Mouse (Mus musculus): ENCODE data around the gene Zfr2. TPM values are rescaled to one million over a fixed set of nuclear protein-coding genes. Genes with fewer than 3 reads are reported as not detected.
A peak's percentile ranks its signal among the peaks of the same experiment; 100 is the strongest.

Zfr2 gene
- total RNA-seq, 2 experiments from 2014 or later: 3.8 TPM

- intact Hi-C loops (cut with DNase I): no loop called here
- DNase-seq: no peak
Observed at GRCm38 (mm10) chr10:81284719-81285118, 51.8 kb downstream of the Zfr2 start.

DNA sequence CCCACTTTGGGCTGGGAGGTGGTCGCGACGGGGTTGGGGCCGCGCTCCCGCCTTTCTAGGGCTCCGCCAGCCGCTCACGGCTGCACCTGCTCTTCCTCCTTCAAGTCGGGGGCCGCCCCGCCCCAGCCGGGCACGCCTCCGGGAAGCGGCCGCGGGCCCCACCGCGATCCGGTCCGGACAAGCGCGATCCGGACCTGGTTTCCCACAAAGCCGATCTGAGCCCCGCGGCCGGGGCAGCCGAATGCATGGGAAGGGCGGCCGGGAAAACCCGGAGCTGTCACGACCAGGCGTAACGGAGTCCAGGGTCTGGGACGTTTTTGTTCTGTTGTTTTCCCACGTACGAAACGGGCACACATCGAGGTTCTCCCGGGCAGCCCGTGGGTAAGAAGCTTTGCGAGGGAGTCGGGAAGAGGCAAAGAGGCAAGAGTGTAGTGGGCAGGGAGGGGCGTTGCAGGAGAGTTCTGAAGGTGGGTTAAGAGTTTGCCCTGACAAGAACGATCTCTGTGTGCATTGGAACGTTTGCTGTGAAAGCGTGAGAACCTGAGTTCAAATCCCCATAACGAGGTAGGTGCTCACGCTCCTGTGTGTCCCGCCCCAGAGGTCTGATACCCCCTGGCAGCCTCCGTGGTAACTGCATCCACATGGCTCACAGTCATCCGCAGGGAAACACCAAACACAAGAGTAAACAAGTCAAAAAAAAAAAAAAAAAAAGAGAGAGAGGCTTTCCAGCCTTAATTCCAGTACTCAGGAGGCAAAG, 52.9 kb downstream of the Zfr2 start:
- peak; percentile 94 to 95 for DNase-seq
- intact Hi-C loops (cut with DNase I): no loop called here

DNA sequence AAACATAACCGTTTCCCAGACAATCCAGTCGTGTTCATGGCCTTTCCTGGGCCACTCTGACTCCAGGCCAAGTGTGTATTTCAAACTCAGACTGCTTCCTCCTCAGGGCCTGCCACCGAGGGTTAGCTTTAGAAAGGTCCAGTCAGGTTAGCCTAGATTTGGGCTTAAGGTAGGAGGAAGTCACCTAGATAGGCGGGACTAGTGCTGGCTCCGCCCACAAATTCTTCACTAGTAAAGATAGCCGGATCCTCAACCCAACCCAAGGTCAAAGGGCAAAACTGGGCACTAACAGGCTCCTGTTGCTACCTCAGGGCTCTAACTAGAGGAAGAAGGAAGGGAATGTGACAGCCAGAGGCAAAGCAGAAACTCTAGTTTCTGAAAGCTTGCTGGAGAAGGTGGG, 53.6 kb downstream of the Zfr2 start:
- intact Hi-C loops (cut with DNase I): no loop called here
- no peak for DNase-seq

- intact Hi-C loops (cut with DNase I): loop anchor here (2.0 kb wide), 3 partner anchors 29 to 163 kb away; no protein-coding TSS in a partner anchor
- peak; percentile 56 to 80 for DNase-seq
Observed at GRCm38 (mm10) chr10:81287513-81288157, 54.7 kb downstream of the Zfr2 start.

GRCm38 (mm10) chr10:81288601-81289000, 55.6 kb downstream of the Zfr2 start:
- intact Hi-C loops (cut with DNase I): loop anchor here (2.0 kb wide), 3 partner anchors 28 to 162 kb away; no protein-coding TSS in a partner anchor

DNA sequence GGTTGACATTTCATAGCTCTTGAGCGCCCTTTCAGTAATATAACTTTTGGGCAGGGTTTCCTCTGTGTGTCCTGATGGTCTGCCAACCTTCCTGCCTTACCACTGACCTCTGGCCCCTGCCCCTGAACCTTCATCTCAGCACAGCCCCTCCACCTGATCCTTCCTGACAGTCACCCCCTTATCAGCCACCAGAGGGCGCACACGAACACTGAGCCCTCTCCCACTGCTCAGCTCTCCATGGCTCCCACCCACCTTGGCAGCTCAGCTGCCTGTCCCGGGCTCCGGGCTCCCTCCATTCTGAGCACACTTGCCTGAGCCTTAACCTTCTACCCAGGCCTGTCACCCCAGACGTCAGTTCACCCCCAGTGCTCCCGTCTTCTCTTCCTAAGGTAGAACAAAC, 56.3 kb downstream of the Zfr2 start:
- peak; percentile 74 to 80 for DNase-seq
- intact Hi-C loops (cut with DNase I): loop anchor here (1.0 to 2.0 kb wide), 4 partner anchors 16 to 162 kb away; no protein-coding TSS in a partner anchor

More at GRCm38 (mm10) chr10:81288601-81289000, 55.6 kb downstream of the Zfr2 start:
- peak in 1 of 2 experiments; percentile 63 for DNase-seq

- DNase-seq: no peak
- intact Hi-C loops (cut with DNase I): loop anchor here (1.0 to 2.0 kb wide), 4 partner anchors 15 to 161 kb away; no protein-coding TSS in a partner anchor
Observed at GRCm38 (mm10) chr10:81289811-81290210, 56.9 kb downstream of the Zfr2 start.

DNA sequence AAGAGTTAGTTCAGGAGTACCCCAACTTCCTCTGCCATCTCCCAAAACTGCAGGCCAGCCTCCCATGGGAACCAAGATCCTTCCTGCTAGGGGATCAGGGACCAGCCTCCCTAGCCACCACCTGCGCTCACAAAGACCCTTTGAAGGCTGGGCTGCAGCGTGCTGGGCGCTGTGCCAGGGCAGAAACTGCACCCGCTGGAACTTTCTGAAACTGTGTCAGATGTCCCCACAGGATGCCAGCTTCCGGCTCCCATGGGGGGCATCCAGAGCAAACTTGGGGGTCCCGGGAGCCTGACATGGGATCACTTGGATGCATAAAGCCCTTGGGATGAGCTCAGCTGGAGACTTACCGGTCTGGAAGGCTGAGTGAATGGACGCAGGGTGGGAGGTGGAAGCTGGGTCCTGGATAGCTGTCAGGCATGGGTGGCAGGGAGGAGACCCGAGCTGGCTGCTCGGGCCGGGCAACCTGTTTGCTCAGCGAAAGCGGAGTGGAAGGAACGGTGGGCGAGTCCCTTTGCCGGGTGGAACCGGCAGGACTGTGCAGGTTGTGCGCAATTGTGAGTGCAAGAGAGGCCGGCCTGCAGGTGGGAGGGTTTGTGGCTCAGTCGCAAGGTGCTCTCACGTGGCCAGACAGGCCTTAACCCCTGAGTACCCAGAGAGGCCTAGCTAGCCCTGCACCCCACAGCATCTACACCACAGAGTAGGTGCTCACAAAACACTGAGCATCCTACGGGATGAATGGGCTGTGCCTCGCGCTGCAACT, 57.9 kb downstream of the Zfr2 start:
- intact Hi-C loops (cut with DNase I): no loop called here

DNA sequence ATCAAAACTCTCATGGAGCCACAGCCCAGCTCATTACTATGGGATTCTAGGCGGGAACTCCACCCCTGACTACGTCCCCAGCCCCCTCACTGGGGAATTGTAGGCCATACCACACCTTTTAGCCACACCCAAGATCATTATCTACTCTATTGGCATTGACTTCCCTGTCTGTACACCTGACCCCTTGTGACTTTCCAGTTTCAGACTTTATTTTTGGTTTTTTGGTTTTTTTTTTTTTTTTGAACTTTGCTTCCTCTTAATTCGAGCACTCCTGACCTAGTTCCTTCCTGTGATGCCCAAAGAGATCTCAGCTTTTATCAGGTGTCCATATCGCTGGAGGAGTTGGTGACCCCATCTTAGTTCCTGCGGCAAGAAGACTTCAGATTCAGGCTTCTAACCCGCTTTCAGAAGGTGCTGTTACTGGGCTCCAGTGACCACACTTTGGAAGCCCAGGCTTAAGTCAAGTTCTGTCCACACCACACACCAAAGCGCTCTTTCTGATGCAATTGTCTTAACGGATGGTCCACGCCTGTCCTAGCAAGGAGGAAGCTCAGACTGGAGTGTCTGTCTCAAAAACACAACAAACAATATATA, 58.7 kb downstream of the Zfr2 start, which contains the start of gene Tjp3:
Gene Tjp3, minus strand, starts transcription at position 71 of the 594 bp plus-strand sequence.
- intact Hi-C loops (cut with DNase I): no loop called here
- no peak for DNase-seq

More for the DNA sequence above, 57.9 kb downstream of the Zfr2 start:
- DNase-seq: no peak

DNA sequence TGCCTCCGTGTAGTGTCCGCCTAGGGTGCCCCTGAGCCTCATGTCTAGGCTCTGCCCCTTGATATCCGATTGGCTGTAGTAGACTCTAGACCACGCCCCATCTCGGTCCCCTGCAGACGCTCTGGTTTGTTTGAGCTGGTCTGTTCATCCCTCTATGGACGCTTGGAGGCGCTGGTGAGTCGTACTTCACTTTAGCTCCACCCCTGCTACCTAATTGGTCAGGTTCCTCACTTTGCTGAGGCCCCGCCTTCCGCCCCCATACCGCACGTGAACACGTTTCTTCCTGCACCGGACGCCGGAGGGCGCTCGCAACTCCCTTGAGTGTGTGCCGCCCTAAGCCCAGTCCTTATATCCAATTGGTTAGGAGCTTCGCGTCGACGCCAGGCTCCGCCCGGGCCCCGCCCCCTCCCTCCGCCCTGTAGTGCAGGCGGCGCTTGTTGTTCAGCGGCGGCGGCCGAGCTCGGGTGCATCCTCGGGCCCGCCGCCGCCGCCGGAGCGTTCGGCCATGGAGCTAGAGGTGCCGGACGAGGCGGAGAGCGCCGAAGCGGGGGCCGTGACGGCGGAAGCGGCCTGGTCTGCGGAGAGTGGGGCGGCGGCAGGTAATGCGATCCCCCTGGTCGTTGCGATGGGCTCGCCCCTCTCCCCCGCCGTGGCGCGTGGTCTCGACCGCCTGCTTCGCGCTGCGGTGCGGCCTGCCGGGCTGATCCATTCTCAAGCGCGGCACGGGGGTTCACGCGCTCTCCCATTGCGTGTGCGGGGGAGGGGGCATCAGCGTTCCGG, 59.8 kb downstream of the Zfr2 start, which contains the start of gene Pip5k1c:
Gene Pip5k1c, plus strand, starts transcription at position 410 of the 780 bp plus-strand sequence.
- intact Hi-C loops (cut with DNase I): no loop called here
- peak; percentile 99 for DNase-seq

- DNase-seq: no peak
- intact Hi-C loops (cut with DNase I): no loop called here
Observed at GRCm38 (mm10) chr10:81293334-81294030, 60.5 kb downstream of the Zfr2 start.

- no peak for DNase-seq
- intact Hi-C loops (cut with DNase I): no loop called here
Observed at GRCm38 (mm10) chr10:81294442-81294841, 61.5 kb downstream of the Zfr2 start.

DNA sequence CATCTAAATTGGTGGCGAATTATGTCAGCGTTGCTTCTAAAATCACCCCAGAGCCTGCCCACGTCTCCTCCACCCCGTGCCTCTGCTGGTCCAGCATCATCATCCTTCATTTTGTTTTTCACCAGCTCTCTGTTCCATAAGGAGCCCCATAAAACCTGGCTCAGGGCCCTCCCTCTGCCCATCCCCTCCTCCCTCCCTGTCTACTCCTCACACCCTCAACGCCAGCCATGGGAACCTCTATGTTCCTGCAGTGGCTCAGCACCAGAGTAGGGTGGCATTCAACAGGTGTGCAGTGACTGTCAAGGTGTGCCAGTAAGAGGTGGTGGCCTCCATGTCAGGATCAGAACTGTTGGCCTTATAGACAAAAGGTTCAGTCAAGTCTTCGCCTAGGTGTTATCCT, 62.2 kb downstream of the Zfr2 start:
- no peak for DNase-seq
- intact Hi-C loops (cut with DNase I): no loop called here

GRCm38 (mm10) chr10:81297246-81297645, 64.3 kb downstream of the Zfr2 start:
- DNase-seq: no peak
- intact Hi-C loops (cut with DNase I): no loop called here

DNA sequence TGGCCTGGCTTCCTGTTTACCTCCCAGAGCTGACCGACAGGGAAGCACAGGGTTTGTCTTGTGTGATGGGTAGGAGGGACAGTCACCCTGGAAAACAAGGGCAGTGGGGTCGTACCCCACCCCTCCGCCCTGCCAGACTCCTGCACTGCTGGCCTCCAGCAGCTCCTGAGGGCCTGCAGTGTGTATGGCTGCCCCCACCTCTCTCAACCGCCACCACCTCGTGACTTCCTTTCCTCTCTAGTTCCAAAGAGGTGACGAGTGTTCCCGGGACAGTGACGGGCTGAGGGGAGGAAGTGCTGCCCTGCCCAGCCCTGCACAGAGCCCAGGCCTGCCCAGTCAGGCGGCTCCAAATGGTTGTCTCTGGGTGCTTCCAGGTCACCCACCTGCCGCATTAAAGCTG, 64.9 kb downstream of the Zfr2 start:
- intact Hi-C loops (cut with DNase I): no loop called here
- DNase-seq: peak; percentile 68 to 72

- intact Hi-C loops (cut with DNase I): no loop called here
Observed at GRCm38 (mm10) chr10:81298369-81299100, 65.6 kb downstream of the Zfr2 start.

DNA sequence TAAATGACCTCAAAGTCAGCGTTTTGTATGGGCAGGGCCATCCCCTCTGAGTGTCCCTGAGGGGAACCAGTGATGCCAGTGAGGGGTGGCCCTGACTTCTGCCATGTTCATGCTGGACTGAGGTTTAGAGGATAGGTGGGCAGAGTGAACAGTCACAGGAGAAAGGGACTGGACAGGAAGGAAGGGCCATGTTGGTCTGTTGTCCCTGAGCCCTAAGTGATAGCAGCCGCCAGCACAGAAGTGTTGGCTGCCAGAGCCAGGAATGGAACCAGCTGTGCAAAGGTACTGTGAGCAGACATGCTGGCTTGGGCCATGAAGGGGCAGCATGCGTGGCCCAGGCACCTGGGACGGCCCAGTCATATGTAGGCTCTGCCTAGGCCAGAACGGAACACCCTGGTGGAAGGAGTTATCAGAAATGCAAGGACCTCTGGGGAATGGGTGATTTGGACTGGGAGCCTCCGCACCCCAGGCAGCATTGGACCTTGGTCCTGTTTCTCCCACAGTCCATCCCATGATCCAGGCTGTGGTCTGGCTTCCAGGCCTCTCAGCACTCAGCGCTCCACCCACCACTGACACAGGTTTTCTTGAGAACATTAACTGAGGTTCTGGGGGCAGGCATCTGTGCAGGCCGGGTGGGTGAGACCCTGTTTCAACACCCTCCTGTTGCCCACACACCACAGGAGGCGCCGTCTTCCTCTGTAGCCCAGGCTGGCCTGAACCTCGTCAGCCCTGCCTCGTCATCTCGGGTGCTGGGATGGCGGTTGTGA, 66.8 kb downstream of the Zfr2 start:
- no peak for DNase-seq
- intact Hi-C loops (cut with DNase I): no loop called here

More at GRCm38 (mm10) chr10:81298369-81299100, 65.6 kb downstream of the Zfr2 start:
- DNase-seq: no peak

Data from heart, postnatal 10 days (tissue).